Mouse (Mus musculus) retina, adult 2 months (tissue): ENCODE measurements around the gene Chn2.

Experiments used
- DNase-seq: peaks from one replicate; pipeline ENCODE4 v3.0.0-alpha.2; 2012; ENCODE audit warnings: low read depth, low spot score

Chn2 gene

GRCm38 (mm10) chr6:54337321-54337720 is 298.0 kb downstream of the Chn2 start:
- DNase-seq: no peak

GRCm38 (mm10) chr6:54341133-54341532 is 301.8 kb downstream of the Chn2 start:
- no peak for DNase-seq

- DNase-seq: no peak
Observed at GRCm38 (mm10) chr6:54342223-54342622, 302.9 kb downstream of the Chn2 start.
